Mouse (Mus musculus): ENCODE measurements around the gene Bcr. TPM values are rescaled to one million over a fixed set of nuclear protein-coding genes. Genes with fewer than 3 reads are reported as not detected.

Bcr gene
- polyA plus RNA-seq, 1 experiment from 2014 or later, result 14.3 TPM

GRCm38 (mm10) chr10:75135518-75136162 is 75.2 kb downstream of the Bcr start:
- 90% methylated on average over 21 of the region's 21 CpGs for WGBS
- Histone ChIP-seq H3K4me1 (peaks cover 20% of the 10 kb centered on the region), H3K4me2 (no peak overlapping the region), H3K27ac (replicated peaks) (no peak overlapping the region), H3K9ac (no peak overlapping the region), H3K4me3 (no peak overlapping the region), H3K9me3 (0 out of 2 replicates have a peak, but pooled peaks cover 4% of the 10 kb centered on the region), H3K27me3 (replicated peaks) (no peaks in the 10 kb centered on the region), H3K36me3 (peaks cover 93% of the 10 kb centered on the region)
- ATAC-seq (ENCODE audit: extremely low read depth, insufficient number of reproducible peaks, low FRiP score, low TSS enrichment), result no peak

GRCm38 (mm10) chr10:75137148-75137547 is 76.8 kb downstream of the Bcr start:
- no peak overlapping the region for H3K4me3 ChIP-seq
- peaks cover 93% of the 10 kb centered on the region for H3K36me3 ChIP-seq
- no peak overlapping the region for H3K9ac ChIP-seq
- H3K27me3 ChIP-seq (replicated peaks), result 0 out of 2 replicates have a peak, but pooled peaks cover 4% of the 10 kb centered on the region
- H3K9me3 ChIP-seq, result 0 out of 2 replicates have a peak, but pooled peaks cover 4% of the 10 kb centered on the region
- H3K4me1 ChIP-seq, result peaks cover 18% of the 10 kb centered on the region
- H3K4me2 ChIP-seq, result 0 out of 2 replicates have a peak overlapping the region, but pooled peaks have one; percentile 4
- WGBS, result 43% methylated on average over 3 of the region's 3 CpGs
- peak; percentile 31; the same call in 1 of the 2 replicates for ATAC-seq (ENCODE audit: extremely low read depth, insufficient number of reproducible peaks, low FRiP score, low TSS enrichment)
- peak overlapping the region; percentile 78 for H3K27ac ChIP-seq (replicated peaks)

DNA sequence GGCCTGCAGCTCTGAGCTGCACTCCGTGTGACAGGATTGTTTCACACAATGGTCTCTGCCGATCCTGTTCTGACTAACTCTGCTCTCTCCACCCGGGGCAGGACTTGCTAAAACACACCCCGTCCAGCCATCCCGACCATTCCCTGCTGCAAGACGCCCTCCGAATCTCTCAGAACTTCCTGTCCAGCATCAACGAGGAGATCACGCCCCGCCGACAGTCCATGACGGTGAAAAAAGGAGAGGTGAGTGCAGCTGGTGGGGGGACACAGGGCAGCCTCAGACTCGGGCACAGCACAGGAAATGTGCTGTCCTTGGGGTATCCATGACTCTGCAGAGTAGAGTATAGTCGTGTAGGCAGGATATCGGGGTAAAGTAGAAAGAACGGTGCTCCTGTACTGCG is 84.8 kb downstream of the Bcr start:
- Histone ChIP-seq H3K9me3 (no peaks in the 10 kb centered on the region), H3K27me3 (replicated peaks) (peaks cover 46% of the 10 kb centered on the region), H3K9ac (no peak overlapping the region), H3K27ac (replicated peaks) (no peak overlapping the region), H3K36me3 (peaks cover 74% of the 10 kb centered on the region), H3K4me2 (no peak overlapping the region), H3K4me1 (peaks cover 5% of the 10 kb centered on the region; the same call in 1 of the 2 replicates), H3K4me3 (no peak overlapping the region)
- 76% methylated on average over 17 of the region's 17 CpGs for WGBS
- no peak for ATAC-seq (ENCODE audit: extremely low read depth, insufficient number of reproducible peaks, low FRiP score, low TSS enrichment)

- 76% methylated on average over 4 of the region's 4 CpGs for WGBS
- ATAC-seq (ENCODE audit: extremely low read depth, insufficient number of reproducible peaks, low FRiP score, low TSS enrichment), result no peak
- Histone ChIP-seq H3K27me3 (replicated peaks) (peaks cover 49% of the 10 kb centered on the region), H3K4me2 (no peak overlapping the region), H3K4me3 (no peak overlapping the region), H3K9me3 (no peaks in the 10 kb centered on the region), H3K27ac (replicated peaks) (no peak overlapping the region), H3K9ac (no peak overlapping the region), H3K36me3 (peaks cover 66% of the 10 kb centered on the region), H3K4me1 (peaks cover 11% of the 10 kb centered on the region)
Observed at GRCm38 (mm10) chr10:75146001-75146400, 85.6 kb downstream of the Bcr start.

DNA sequence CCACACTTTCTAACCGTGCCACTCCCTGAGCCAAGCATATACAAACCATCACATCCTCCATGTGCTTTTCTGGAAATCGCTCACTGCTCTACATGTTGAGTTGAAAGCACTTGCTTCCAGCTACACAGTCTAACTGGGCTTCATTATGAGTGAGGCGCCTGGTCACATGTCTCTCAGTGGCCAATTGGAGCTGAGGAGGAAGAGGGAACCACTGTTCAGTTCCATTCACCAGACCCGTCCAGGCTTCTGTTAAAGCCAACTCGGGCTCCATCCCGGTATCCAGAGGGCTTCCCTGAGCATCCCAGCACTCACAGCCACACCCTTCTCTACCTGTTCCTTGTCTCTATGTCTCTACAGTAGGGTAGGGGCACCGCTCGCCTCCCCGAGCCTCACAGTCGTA is 86.2 kb downstream of the Bcr start:
- Histone ChIP-seq H3K4me1 (peaks cover 13% of the 10 kb centered on the region), H3K9ac (no peak overlapping the region), H3K9me3 (no peaks in the 10 kb centered on the region), H3K4me2 (no peak overlapping the region), H3K27ac (replicated peaks) (no peak overlapping the region), H3K36me3 (peaks cover 62% of the 10 kb centered on the region), H3K27me3 (replicated peaks) (peaks cover 48% of the 10 kb centered on the region), H3K4me3 (no peak overlapping the region)
- ATAC-seq (ENCODE audit: extremely low read depth, insufficient number of reproducible peaks, low FRiP score, low TSS enrichment), result no peak
- WGBS, result 84% methylated on average over 10 of the region's 10 CpGs

- Histone ChIP-seq H3K36me3 (peaks cover 58% of the 10 kb centered on the region), H3K27ac (replicated peaks) (no peak overlapping the region), H3K4me1 (peaks cover 13% of the 10 kb centered on the region), H3K4me2 (no peak overlapping the region), H3K4me3 (no peak overlapping the region), H3K9me3 (no peaks in the 10 kb centered on the region), H3K9ac (no peak overlapping the region), H3K27me3 (replicated peaks) (peaks cover 52% of the 10 kb centered on the region)
- WGBS, result 47% methylated on average over 6 of the region's 6 CpGs
- ATAC-seq (ENCODE audit: extremely low read depth, insufficient number of reproducible peaks, low FRiP score, low TSS enrichment), result no peak
Observed at GRCm38 (mm10) chr10:75148295-75148694, 87.9 kb downstream of the Bcr start.

DNA sequence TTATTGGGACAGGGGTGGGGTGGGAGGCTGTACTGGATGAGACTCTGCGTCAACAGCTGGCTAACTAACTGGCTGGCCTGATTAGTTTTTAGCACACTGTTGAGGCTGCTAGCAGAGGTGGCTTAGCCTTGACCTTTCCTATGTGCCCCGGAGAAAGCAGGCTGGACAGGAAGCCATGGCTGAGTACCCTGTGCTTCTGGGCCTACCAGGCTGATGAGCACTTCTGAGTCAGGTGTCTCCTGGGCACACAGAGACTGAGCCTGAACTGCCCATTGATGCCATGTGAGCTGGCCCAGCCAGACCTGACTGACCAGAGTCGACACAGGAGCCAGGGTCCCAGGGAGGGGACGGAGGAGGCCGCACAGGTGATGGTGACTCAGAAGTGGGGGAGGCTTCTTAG is 90.0 kb downstream of the Bcr start:
- H3K4me1 ChIP-seq, result peaks cover 13% of the 10 kb centered on the region
- H3K27me3 ChIP-seq (replicated peaks), result peaks cover 48% of the 10 kb centered on the region
- no peak for ATAC-seq (ENCODE audit: extremely low read depth, insufficient number of reproducible peaks, low FRiP score, low TSS enrichment)
- WGBS, result 74% methylated on average over 5 of the region's 5 CpGs
- H3K9ac ChIP-seq, result no peak overlapping the region
- H3K9me3 ChIP-seq, result no peaks in the 10 kb centered on the region
- H3K36me3 ChIP-seq, result peaks cover 56% of the 10 kb centered on the region
- H3K4me2 ChIP-seq, result no peak overlapping the region
- H3K27ac ChIP-seq (replicated peaks), result no peak overlapping the region
- H3K4me3 ChIP-seq, result no peak overlapping the region

- H3K27me3 ChIP-seq (replicated peaks), result peaks cover 39% of the 10 kb centered on the region
- 0 out of 2 replicates have a peak overlapping the region, but pooled peaks have one; percentile 28 for H3K27ac ChIP-seq (replicated peaks)
- 0 out of 2 replicates have a peak overlapping the region, but pooled peaks have one; percentile 8 for H3K4me2 ChIP-seq
- H3K9me3 ChIP-seq, result no peaks in the 10 kb centered on the region
- H3K36me3 ChIP-seq, result peaks cover 55% of the 10 kb centered on the region
- peaks cover 13% of the 10 kb centered on the region for H3K4me1 ChIP-seq
- no peak overlapping the region for H3K4me3 ChIP-seq
- ATAC-seq (ENCODE audit: extremely low read depth, insufficient number of reproducible peaks, low FRiP score, low TSS enrichment), result 0 out of 2 replicates have a peak, but pooled peaks have one; percentile 20
- no peak overlapping the region for H3K9ac ChIP-seq
Observed at GRCm38 (mm10) chr10:75151311-75151710, 90.9 kb downstream of the Bcr start.

GRCm38 (mm10) chr10:75156835-75157234 is 96.4 kb downstream of the Bcr start:
- Histone ChIP-seq H3K4me1 (no peaks in the 10 kb centered on the region), H3K36me3 (peaks cover 87% of the 10 kb centered on the region), H3K9me3 (no peaks in the 10 kb centered on the region), H3K4me3 (no peak overlapping the region), H3K27me3 (replicated peaks) (peaks cover 4% of the 10 kb centered on the region; the same call in 1 of the 2 replicates), H3K9ac (no peak overlapping the region), H3K4me2 (no peak overlapping the region), H3K27ac (replicated peaks) (no peak overlapping the region)
- ATAC-seq (ENCODE audit: extremely low read depth, insufficient number of reproducible peaks, low FRiP score, low TSS enrichment), result no peak
- 79% methylated on average over 6 of the region's 6 CpGs for WGBS

DNA sequence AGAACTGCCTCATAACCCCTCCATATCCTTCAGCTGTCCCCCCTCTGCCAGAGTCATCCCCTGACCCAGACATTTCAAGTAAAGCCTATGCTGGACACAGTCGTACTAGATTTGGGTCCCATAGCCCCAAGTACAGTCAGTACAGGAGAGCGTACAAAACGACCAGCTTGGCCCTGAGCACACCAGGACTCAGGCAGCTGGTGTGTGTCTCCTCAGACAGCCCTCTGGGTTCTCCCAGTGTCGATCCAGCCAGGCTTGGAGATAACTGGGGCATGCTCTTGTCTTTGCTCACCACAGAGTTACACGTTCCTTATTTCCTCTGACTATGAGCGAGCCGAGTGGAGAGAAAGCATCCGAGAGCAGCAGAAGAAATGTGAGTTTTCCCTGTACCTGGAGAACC is 97.3 kb downstream of the Bcr start:
- Histone ChIP-seq H3K4me1 (no peaks in the 10 kb centered on the region), H3K4me2 (no peak overlapping the region), H3K4me3 (no peak overlapping the region), H3K27me3 (replicated peaks) (no peaks in the 10 kb centered on the region), H3K9me3 (no peaks in the 10 kb centered on the region), H3K36me3 (peaks cover 87% of the 10 kb centered on the region), H3K9ac (no peak overlapping the region), H3K27ac (replicated peaks) (no peak overlapping the region)
- 55% methylated on average over 8 of the region's 8 CpGs for WGBS
- ATAC-seq (ENCODE audit: extremely low read depth, insufficient number of reproducible peaks, low FRiP score, low TSS enrichment), result no peak

GRCm38 (mm10) chr10:75158356-75158755 is 98.0 kb downstream of the Bcr start:
- H3K36me3 ChIP-seq, result peaks cover 91% of the 10 kb centered on the region

More at GRCm38 (mm10) chr10:75158356-75158755, 98.0 kb downstream of the Bcr start:
- Histone ChIP-seq H3K4me2 (no peak overlapping the region), H3K27ac (replicated peaks) (no peak overlapping the region), H3K4me1 (no peaks in the 10 kb centered on the region), H3K9ac (no peak overlapping the region), H3K9me3 (no peaks in the 10 kb centered on the region), H3K4me3 (no peak overlapping the region), H3K27me3 (replicated peaks) (no peaks in the 10 kb centered on the region)
- WGBS, result 67% methylated on average over 1 of the region's 1 CpGs
- ATAC-seq (ENCODE audit: extremely low read depth, insufficient number of reproducible peaks, low FRiP score, low TSS enrichment), result no peak

Measured in heart, embryonic 13.5 days (tissue).